Mouse (Mus musculus): ENCODE data around the gene Runx2.

GRCm38 (mm10) chr17:44577791-44578190 is 236.8 kb downstream of the Runx2 start:
- TF ChIP-seq CTCF (IDR thresholded peaks at IDR 0.05; ENCODE audit: low read depth) (no peak), EP300 (IDR thresholded peaks at IDR 0.05; ENCODE audit: low read depth) (no peak)
